Mouse (Mus musculus) hindbrain, embryonic 14.5 days (tissue): ENCODE data around the gene Cldn20. TPM values are rescaled to one million over a fixed set of nuclear protein-coding genes. Genes with fewer than 3 reads are reported as not detected.

Source experiments
- polyA plus RNA-seq: library from polyadenylated mRNA; unstranded; fragments of >200 nt; fragmentation: Nextera tagmentation; extraction: Ambion mirVana; gene quantifications from 2 replicates; pipeline ENCODE4 v1.2.1, GENCODE M21; 2014

The Cldn20 gene
- polyA plus RNA-seq, 1 experiment from 2014 or later = 0.54 TPM

Other genes with a start within 250 kb of the Cldn20 start
- 5.2 and 6.3 TPM in 2 replicates for gene Tiam2, start 206.0 kb upstream of the Cldn20 start, polyA plus RNA-seq
- gene Tfb1m, start 25.2 kb downstream of the Cldn20 start, polyA plus RNA-seq = 14.1 and 15.1 TPM in 2 replicates
- not detected in 2 replicates for gene Nox3, start 163.7 kb downstream of the Cldn20 start, polyA plus RNA-seq